In genomic region chr9:67012470-67012869, GRCm38 (mm10) we compare ENCODE assay signal across 9 mouse cellular contexts. TPM values are rescaled to one million over a fixed set of nuclear protein-coding genes. Genes with fewer than 3 reads are reported as not detected.
DNase-seq lines count a peak whose midpoint lies in the region; ATAC-seq and TF ChIP-seq lines count a peak whose summit lies in the region.
"Had no signal": no experiment of that assay in that cellular context is flagged by ENCODE, and none has a peak within 500 bp of the region (broad histone marks: within the 10 kb centered on the region; RNA-seq: fewer than 3 reads in every experiment).

No protein-coding gene starts in this region.

- peak; percentile 29; the same call in 1 of the 2 replicates for ATAC-seq in kidney, embryonic 15.5 days (replicated peaks; ENCODE audit: low FRiP score)
- ATAC-seq in heart, embryonic 13.5 days (ENCODE audit: extremely low read depth, insufficient number of reproducible peaks, low FRiP score, low TSS enrichment) = no peak; the same call in 1 of the 2 replicates
- ATAC-seq in lung, postnatal 0 days = peak; percentile 75

- H3K9me3 ChIP-seq in kidney, embryonic 15.5 days (replicated peaks) = no peaks in the 10 kb centered on the region
- no peaks in the 10 kb centered on the region for H3K9me3 ChIP-seq in embryonic facial prominence, embryonic 10.5 days
- H3K9me3 ChIP-seq in heart, embryonic 13.5 days = no peaks in the 10 kb centered on the region
- H3K9me3 ChIP-seq in lung, postnatal 0 days (ENCODE audit: low read length) = no peaks in the 10 kb centered on the region

- no peak for DNase-seq in kidney, adult 11 months
- DNase-seq in embryonic facial prominence, embryonic 10.5 days (ENCODE audit: low spot score) = no peak
- peak; percentile 82 for DNase-seq in lung, postnatal 0 days (ENCODE audit: low spot score)
- DNase-seq in spleen, postnatal 36 days (ENCODE audit: low spot score in 2 of 2) = no peak
- DNase-seq in frontal cortex, postnatal 25 days (ENCODE audit: low spot score in 2 of 2) = no peak
- DNase-seq in layer of hippocampus, postnatal 14 days (ENCODE audit: low spot score in 2 of 2) = no peak

- H3K36me3 ChIP-seq in kidney, embryonic 15.5 days = no peaks in the 10 kb centered on the region
- H3K36me3 ChIP-seq in embryonic facial prominence, embryonic 10.5 days (replicated peaks) = no peaks in the 10 kb centered on the region
- no peaks in the 10 kb centered on the region for H3K36me3 ChIP-seq in heart, embryonic 13.5 days
- no peaks in the 10 kb centered on the region for H3K36me3 ChIP-seq in lung, postnatal 0 days (ENCODE audit: insufficient read depth, low read length)

- WGBS in kidney, embryonic 15.5 days = 31% methylated on average over 3 of the region's 3 CpGs
- WGBS in embryonic facial prominence, embryonic 10.5 days = 44% methylated on average over 3 of the region's 3 CpGs
- 34% methylated on average over 3 of the region's 3 CpGs for WGBS in heart, embryonic 13.5 days
- 22% methylated on average over 3 of the region's 3 CpGs for WGBS in lung, postnatal 0 days

- H3K27me3 ChIP-seq in kidney, embryonic 15.5 days = no peaks in the 10 kb centered on the region
- H3K27me3 ChIP-seq in embryonic facial prominence, embryonic 10.5 days (replicated peaks; ENCODE audit: low read depth, poor library complexity, severe bottlenecking) = no peaks in the 10 kb centered on the region
- no peaks in the 10 kb centered on the region for H3K27me3 ChIP-seq in heart, embryonic 13.5 days (replicated peaks)
- no peaks in the 10 kb centered on the region for H3K27me3 ChIP-seq in lung, postnatal 0 days (replicated peaks; ENCODE audit: insufficient read depth, low read length)
- H3K27me3 ChIP-seq: CH12.LX had no signal

- H3K9ac ChIP-seq in kidney, embryonic 15.5 days = no peak overlapping the region
- no peak overlapping the region for H3K9ac ChIP-seq in heart, embryonic 13.5 days
- no peak overlapping the region for H3K9ac ChIP-seq in lung, postnatal 0 days (replicated peaks; ENCODE audit: low read depth)

- H3K4me2 ChIP-seq in kidney, embryonic 15.5 days = no peak overlapping the region
- H3K4me2 ChIP-seq in heart, embryonic 13.5 days = no peak overlapping the region
- no peak overlapping the region for H3K4me2 ChIP-seq in lung, postnatal 0 days (replicated peaks; ENCODE audit: low read depth, low read length)

- H3K27ac ChIP-seq in kidney, embryonic 15.5 days = 0 out of 2 replicates have a peak overlapping the region, but pooled peaks have one; percentile 22
- H3K27ac ChIP-seq in embryonic facial prominence, embryonic 10.5 days (replicated peaks) = peak overlapping the region; percentile 54
- H3K27ac ChIP-seq in heart, embryonic 13.5 days (replicated peaks) = peak overlapping the region; percentile 8; the same call in 1 of the 2 replicates
- H3K27ac ChIP-seq in lung, postnatal 0 days (ENCODE audit: low read length) = peak overlapping the region; percentile 9

- TF ChIP-seq CTCF in lung, postnatal 0 days (IDR thresholded peaks at IDR 0.05) = no peak

- H3K4me3 ChIP-seq in kidney, embryonic 15.5 days (replicated peaks) = no peak overlapping the region
- no peak overlapping the region for H3K4me3 ChIP-seq in embryonic facial prominence, embryonic 10.5 days
- H3K4me3 ChIP-seq in heart, embryonic 13.5 days = no peak overlapping the region
- H3K4me3 ChIP-seq in lung, postnatal 0 days (ENCODE audit: low read depth, low read length) = no peak overlapping the region

- peak; percentile 42 for TF ChIP-seq EP300 in lung, postnatal 0 days (IDR thresholded peaks at IDR 0.05)

- H3K4me1 ChIP-seq in kidney, embryonic 15.5 days = peaks cover 21% of the 10 kb centered on the region
- peaks cover 51% of the 10 kb centered on the region for H3K4me1 ChIP-seq in embryonic facial prominence, embryonic 10.5 days
- H3K4me1 ChIP-seq in heart, embryonic 13.5 days = peaks cover 31% of the 10 kb centered on the region
- peaks cover 13% of the 10 kb centered on the region; the same call in 1 of the 2 replicates for H3K4me1 ChIP-seq in lung, postnatal 0 days (ENCODE audit: insufficient read depth, low read depth, low read length)

RNA-seq across cellular contexts. Expression of gene Tpm1, which starts 36.7 kb away (rescaled TPM):
- 533 and 589 TPM in 2 replicates for polyA plus RNA-seq in kidney, embryonic 15.5 days (2015; fragmentation: Nextera tagmentation; extraction: Ambion mirVana)
- polyA plus RNA-seq in embryonic facial prominence, embryonic 10.5 days (2016; fragmentation: Nextera tagmentation; extraction: Ambion mirVana) = 331 and 369 TPM in 2 replicates
- 3,954 and 4,354 TPM in 2 replicates for polyA plus RNA-seq in heart, embryonic 13.5 days (2015; fragmentation: Nextera tagmentation; extraction: Ambion mirVana)
- 695 and 781 TPM in 2 replicates for polyA plus RNA-seq in lung, postnatal 0 days (2015; fragmentation: Nextera tagmentation; extraction: Ambion mirVana)
- total RNA-seq in layer of hippocampus, postnatal 14 days (2021) = 100 to 1,000 TPM; 230 to 252 TPM

RNA-seq across cellular contexts. Expression of gene Lactb, which starts 37.2 kb away (rescaled TPM):
- 14.4 and 17.4 TPM in 2 replicates for polyA plus RNA-seq in kidney, embryonic 15.5 days (2015; fragmentation: Nextera tagmentation; extraction: Ambion mirVana)
- polyA plus RNA-seq in embryonic facial prominence, embryonic 10.5 days (2016; fragmentation: Nextera tagmentation; extraction: Ambion mirVana) = 9.0 and 9.8 TPM in 2 replicates
- 6.2 and 7.0 TPM in 2 replicates for polyA plus RNA-seq in heart, embryonic 13.5 days (2015; fragmentation: Nextera tagmentation; extraction: Ambion mirVana)
- polyA plus RNA-seq in lung, postnatal 0 days (2015; fragmentation: Nextera tagmentation; extraction: Ambion mirVana) = 13.8 and 15.4 TPM in 2 replicates
- 10 to 100 TPM; 15.2 to 18.0 TPM for total RNA-seq in layer of hippocampus, postnatal 14 days (2021)
